Mouse (Mus musculus) midbrain, embryonic 16.5 days (tissue): Measurements from ENCODE around the gene Oit3. TPM values are rescaled to one million over a fixed set of nuclear protein-coding genes. Genes with fewer than 3 reads are reported as not detected.

Source experiments
- polyA plus RNA-seq: library from polyadenylated mRNA; unstranded; fragments of >200 nt; fragmentation: Nextera tagmentation; extraction: Ambion mirVana; gene quantifications from 2 replicates; pipeline ENCODE4 v1.2.1, GENCODE M21; 2015

The Oit3 gene
- polyA plus RNA-seq, 1 experiment from 2014 or later = not detected

Other genes starting within 250 kb of the Oit3 start
- 10.4 and 13.3 TPM in 2 replicates for gene Sept10, start 219.9 kb downstream of the Oit3 start, polyA plus RNA-seq
- 22.1 and 23.8 TPM in 2 replicates for gene Sowahc, start 219.8 kb downstream of the Oit3 start, polyA plus RNA-seq
- gene P4ha1, start 118.5 kb downstream of the Oit3 start, polyA plus RNA-seq = 29.7 and 32.2 TPM in 2 replicates
- gene Gm10273, start 46.1 kb downstream of the Oit3 start, polyA plus RNA-seq = 4.5 TPM in 1 of 2 replicates, not detected in the other
- not detected in 2 replicates for gene Pla2g12b, start 38.1 kb downstream of the Oit3 start, polyA plus RNA-seq
- gene Gm10322, start 174.3 kb upstream of the Oit3 start, polyA plus RNA-seq = not detected in 2 replicates
- 28.5 and 36.4 TPM in 2 replicates for gene Mcu, start 174.9 kb upstream of the Oit3 start, polyA plus RNA-seq